Mouse (Mus musculus) right cerebral cortex, postnatal 10 days (tissue): ENCODE results near the gene Cyp1a1.
A peak's percentile ranks its signal among the peaks of the same experiment; 100 is the strongest.

Experiments
- DNase-seq, 2 experiments: peaks; one replicate each; pipeline ENCODE4 v3.0.0; 2021; ENCODE audit warnings: low spot score in 2 of 2

The Cyp1a1 gene

GRCm38 (mm10) chr9:57687751-57688150 lies at the start of gene Cyp1a1:
Gene Cyp1a1 (plus strand): TSS chr9:57687928.
- no peak for DNase-seq

DNA sequence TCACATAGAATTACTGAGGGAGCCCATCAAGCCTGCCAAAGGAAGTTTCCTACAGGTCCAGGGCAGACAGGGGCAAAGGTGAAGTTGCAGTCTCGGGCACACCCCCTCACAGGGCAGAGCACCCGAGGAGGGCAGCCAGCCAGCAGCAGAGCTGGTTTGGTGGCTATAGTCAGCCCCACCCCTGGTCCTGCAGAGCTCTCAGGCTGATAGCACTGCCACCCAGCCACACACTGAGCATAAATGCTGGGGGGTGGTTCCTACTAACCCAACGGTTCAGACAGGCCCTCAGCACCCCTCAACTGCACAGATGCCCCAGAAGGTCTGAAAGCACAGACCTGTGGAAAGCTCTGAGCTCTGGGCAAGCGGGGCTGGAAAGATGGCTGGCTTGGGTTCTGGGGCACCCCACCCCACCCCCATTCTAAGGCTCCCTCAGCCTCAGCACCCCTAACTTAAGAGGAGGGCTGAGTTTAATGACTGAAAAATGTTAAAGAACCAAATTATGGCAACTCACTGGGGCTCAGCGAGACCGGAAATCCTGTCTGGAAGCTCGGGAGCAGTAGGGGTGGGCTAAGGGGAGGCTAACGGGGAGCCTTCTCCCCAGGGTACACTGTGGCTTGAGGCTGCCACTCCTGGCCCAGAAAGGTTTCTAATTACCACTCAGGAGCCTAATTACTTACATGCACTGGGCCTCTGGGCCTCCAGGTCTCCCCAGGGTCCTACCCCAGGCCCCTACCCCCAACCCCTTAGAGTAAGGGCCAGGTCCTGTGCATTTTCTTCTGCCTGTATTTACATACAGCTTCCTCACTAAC lies 48.9 kb upstream of the Cyp1a1 start:
- DNase-seq: no peak

GRCm38 (mm10) chr9:57639661-57640328 lies 47.9 kb upstream of the Cyp1a1 start:
- DNase-seq: no peak

DNA sequence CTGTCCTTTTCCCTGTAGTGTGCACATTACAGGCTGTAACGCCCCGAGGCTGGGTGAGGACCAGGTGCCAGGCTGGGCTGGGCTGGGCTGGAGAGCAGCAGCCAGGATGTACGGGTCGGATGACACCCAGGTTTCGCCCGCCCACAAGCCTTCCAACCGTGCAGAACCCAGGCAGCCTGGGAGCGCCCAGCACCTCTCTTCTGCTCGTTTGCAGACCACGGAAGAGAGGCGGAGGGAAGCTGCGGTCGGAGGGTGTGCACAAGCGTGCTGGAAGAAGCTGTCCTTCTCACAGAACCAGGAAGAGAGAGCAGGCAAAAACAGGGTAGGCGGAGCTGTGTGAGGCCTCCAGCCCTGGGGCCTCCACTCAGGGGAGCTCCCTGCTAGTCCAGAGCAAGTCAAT lies 47.3 kb upstream of the Cyp1a1 start:
- peak; percentile 64 to 67 for DNase-seq

GRCm38 (mm10) chr9:57641022-57641421 lies 46.7 kb upstream of the Cyp1a1 start:
- no peak for DNase-seq

GRCm38 (mm10) chr9:57641775-57642550 lies 45.8 kb upstream of the Cyp1a1 start:
- no peak for DNase-seq

- DNase-seq: no peak
Measured at GRCm38 (mm10) chr9:57643169-57643855, 44.4 kb upstream of the Cyp1a1 start.

DNA sequence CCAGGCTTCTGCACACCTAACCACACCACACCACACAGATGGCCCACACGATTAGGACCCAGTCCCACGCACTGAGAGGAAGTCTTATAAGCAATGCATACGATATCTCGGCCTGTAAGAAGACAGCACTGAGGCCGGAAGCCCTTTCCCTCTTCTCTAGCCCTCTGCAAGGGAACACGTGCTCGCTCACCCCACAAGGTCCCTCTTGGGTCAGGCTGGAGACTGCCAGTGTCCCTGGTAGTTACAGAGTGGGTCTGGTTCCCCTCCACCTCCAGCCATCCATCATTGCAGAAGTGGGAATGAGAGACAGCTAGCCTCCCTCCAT lies 43.9 kb upstream of the Cyp1a1 start:
- no peak for DNase-seq

DNA sequence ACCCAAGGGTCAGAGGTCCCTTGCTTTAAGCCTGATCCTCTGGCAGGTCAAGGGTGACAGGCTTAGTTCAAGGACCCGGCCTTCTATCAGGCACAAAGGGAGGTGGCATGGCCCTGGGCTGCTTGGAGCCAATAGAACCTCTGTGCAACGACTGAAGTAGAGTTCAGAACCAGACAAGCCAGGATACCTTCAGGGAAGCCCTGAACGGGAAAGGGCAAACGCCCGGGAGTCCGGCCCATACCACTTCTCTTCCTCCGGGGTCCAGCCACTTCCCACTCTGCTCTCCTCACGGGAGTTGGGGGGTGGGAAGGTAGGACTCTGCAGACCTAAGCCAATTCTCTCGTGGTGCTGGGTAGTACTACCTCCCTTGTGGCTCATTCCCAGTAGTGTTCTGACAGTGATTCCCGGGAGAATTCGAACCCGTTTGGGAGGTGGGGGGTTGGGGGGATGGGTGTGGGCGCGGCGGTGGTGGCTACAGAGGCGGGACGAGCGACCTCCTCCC lies 43.2 kb upstream of the Cyp1a1 start:
- DNase-seq: no peak

DNA sequence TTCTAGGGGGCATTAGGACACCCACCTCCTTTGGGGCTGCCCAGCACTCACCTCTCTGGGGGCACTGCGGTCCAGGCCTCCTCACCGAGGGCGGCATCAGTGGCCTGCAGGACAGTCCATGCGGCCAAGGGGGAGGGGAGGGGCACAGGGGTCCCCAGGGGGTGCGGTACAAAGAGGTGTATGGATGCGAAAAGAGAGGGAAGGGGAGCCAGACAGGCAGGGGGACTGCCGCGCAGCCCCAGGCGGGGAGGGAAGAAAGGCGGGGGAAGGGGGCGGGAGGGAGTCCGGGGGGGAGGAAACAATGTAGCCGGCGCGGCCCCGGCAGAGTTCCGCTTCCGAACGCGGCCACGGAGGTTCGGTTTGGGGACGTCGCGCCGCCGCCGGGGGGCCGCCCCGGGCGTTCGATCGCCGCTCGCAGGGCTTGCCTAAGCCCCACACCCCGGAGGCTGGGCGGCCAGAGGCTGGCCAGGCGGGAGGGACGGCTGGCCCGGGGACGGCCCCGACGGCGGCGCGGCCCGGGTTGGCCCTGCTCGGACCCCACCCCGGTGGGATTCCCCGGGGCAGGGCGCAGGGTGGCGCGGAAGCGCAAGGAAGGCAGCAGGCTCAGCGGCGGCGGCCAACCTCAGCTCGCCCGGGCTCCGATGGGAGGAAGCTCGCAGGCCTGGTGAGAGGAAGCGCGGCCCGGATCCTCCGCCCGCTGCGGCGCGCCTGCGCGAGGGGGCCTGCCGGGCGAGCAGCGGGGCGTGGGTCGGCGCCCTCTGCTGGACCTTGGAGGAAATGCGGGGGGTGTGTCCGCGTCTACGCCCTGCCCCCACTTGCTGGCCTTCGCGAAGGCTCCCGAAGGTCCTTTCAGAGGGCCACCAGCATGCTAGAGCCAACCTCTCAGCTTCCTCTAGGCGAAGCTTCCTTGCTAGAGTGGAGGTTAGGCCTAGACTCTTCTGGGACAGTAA lies 42.5 kb upstream of the Cyp1a1 start:
- peak; percentile 92 to 95 for DNase-seq

DNA sequence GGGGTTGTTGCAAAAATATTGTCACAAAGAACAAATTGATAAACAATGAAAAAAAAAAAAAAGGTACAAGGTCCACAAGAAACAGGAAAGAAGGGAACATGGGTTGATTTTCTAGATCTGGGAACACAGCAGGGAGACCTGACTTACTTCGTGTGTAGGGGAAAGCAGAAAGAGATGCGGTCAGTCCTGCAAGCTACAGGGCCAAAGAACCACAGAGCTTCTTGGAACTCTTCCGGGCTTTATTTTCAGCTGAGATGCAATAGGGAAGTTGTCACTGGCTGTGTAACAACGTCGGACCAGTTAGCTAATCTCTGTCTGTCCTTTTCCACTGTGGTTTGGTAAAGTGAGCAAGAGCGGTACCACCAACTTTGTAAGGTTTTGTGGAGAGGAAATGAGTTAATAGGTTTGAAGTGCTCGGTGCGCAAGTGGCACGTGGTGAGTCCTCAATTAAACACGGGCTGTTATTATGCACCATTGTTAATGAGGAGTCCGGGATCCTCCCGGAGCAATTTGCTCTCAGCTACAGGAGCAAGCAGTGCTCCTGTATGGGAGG lies 41.1 kb upstream of the Cyp1a1 start:
- DNase-seq: no peak

GRCm38 (mm10) chr9:57647286-57648108 lies 40.2 kb upstream of the Cyp1a1 start:
- no peak for DNase-seq

- DNase-seq: no peak
Measured at GRCm38 (mm10) chr9:57650130-57650785, 37.5 kb upstream of the Cyp1a1 start.

DNA sequence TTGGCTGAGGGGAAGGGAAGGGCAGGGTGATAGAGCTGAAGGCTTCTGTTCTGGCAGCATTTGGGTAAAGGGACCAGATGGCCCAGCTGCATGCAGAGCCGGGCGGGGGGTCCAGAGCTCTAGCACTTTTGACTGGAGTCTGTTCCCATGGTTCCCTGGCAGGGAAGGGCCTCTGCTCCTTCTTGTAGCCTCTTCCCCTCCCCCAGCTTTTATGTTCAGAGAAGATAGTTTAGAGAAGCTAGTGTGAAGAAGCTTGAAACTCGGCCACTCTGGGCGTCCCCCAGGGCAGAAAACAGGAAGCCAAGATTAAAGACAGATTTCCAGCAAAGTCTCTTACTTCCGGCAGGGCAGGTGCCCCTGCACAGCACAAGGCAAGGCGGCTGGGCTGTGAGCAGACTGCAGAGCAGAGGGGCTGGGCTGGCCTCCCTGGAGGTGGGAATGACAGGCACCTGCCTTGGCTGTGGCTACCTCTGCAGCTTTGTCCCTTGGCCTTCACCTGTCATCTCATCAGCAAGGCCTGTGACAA lies 36.9 kb upstream of the Cyp1a1 start:
- DNase-seq: peak in 1 of 2 experiments; percentile 45

GRCm38 (mm10) chr9:57652351-57652750 lies 35.4 kb upstream of the Cyp1a1 start:
- DNase-seq: peak in 1 of 2 experiments; percentile 22

- DNase-seq: peak in 1 of 2 experiments; percentile 17
Measured at GRCm38 (mm10) chr9:57652855-57653254, 34.9 kb upstream of the Cyp1a1 start.

GRCm38 (mm10) chr9:57653283-57653682 lies 34.4 kb upstream of the Cyp1a1 start, which contains the start of gene Csk:
Gene Csk (minus strand): TSS chr9:57653631.
- no peak for DNase-seq

GRCm38 (mm10) chr9:57654966-57655365 lies 32.8 kb upstream of the Cyp1a1 start:
- no peak for DNase-seq
